Mouse (Mus musculus): ENCODE measurements around the gene Iqgap2. TPM values are rescaled to one million over a fixed set of nuclear protein-coding genes. Genes with fewer than 3 reads are reported as not detected.

Gene Iqgap2
- polyA plus RNA-seq, 1 experiment from 2014 or later: 3.9 TPM

DNA sequence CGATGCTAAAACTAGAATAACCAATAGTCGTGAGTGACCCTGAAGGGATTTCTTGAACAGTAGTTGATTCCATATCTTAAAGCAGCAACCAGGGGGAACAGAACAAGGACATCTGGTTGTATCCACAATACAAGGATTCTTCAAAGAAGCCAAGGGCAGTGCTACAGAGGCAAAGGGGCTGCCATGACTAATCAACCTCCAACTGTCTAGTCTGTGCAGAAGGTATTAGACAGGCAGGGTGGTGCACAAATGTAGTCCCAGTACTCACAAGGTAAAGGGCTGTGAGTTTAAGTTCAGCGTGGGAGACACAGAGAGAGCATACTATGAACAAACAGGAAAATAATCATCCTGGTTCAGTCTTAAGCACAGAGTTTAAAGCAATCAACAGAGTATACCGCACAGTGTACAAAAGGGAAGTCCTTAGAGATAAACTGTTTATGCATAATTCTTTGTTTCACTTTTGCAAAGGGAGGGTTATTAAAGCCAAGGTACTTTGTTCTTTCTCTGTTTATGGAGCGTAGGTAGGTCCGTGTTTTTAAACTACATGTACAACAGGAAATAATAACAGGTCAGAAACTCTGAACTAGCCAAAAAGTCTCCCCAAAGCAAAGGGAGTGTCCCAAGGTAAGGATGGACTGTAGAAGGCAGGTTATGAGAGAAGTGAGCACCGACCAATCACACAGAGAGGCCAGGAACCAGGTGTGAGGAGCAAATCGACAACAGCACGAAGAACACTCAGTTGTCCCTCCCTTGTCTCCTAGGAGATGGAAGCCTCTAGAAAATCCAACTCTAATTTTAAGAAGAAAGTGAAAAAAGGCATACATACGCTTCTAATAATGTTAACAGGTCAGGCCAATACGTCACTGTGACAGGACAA, 149.7 kb downstream of the Iqgap2 start:
- no peak overlapping the region for H3K27ac ChIP-seq (replicated peaks in 1 of 2; ENCODE audit: control insufficient read depth in 1 of 2, insufficient read depth in 1 of 2, low read depth in 2 of 2, low read length in 2 of 2)

DNA sequence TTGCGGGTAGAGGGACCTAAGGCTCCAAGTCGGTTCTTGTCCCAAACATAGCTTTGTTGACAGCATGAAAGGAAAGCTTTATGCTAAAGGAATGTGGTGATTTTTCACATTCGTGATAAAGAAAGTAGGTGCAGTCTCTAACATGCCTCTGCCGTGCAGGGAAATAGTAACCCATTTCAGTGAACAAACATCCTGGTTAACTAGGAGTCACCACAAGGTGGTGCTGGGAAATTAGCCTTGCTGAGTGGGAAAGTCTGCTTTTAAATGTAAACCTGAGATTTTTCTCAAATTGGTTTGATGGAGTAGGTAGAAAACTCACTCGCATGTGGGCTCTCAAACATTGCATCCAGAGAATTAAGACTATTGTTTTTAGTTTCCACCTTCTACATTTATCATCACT, 152.1 kb downstream of the Iqgap2 start:
- H3K4me2 ChIP-seq (ENCODE audit: low read length): no peak overlapping the region
- ATAC-seq (ENCODE audit: insufficient number of reproducible peaks, insufficient read depth, low FRiP score, low read depth): no peak

More for the DNA sequence above, 149.7 kb downstream of the Iqgap2 start:
- Histone ChIP-seq H3K4me1 (ENCODE audit: control insufficient read depth in 2 of 2, insufficient read depth in 2 of 2, low read length in 2 of 2) (peaks cover 0 to 2% of the 10 kb centered on the region in 2 experiments; a peak in 1 of 4 replicates), H3K9me3 (ENCODE audit: control insufficient read depth, low read length) (no peaks in the 10 kb centered on the region), H3K4me3 (ENCODE audit: control insufficient read depth in 1 of 2, insufficient read depth in 1 of 2, low read depth in 1 of 2, low read length in 2 of 2) (no peak overlapping the region), H3K9ac (ENCODE audit: low read length) (no peak overlapping the region), H3K4me2 (ENCODE audit: low read length) (no peak overlapping the region), H3K27me3 (ENCODE audit: control insufficient read depth, insufficient read depth, low read length) (no peaks in the 10 kb centered on the region), H3K36me3 (ENCODE audit: control insufficient read depth, insufficient read depth, low read length) (no peaks in the 10 kb centered on the region)
- 85% methylated on average over 11 of the region's 11 CpGs for WGBS
- no peak for ATAC-seq (ENCODE audit: insufficient number of reproducible peaks, insufficient read depth, low FRiP score, low read depth)

DNA sequence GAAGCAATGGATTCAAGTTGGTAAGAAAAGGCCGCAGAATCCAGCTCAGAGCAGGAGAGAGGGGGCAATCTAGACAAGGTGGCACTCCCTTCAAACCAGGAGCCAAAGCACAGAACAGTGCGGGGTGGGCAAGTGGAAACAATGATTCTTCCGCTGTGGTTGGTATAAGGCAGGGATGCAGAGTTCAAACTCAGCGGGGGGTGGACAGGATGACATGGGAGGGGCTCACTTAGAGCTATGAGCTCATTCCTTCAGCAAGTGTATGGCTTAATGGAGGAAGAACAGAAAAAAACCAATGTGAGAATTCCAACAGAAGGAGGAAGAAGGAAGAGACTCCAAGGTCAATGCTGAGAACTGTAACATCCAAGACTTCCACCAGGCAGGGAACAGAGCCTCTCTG, 161.2 kb downstream of the Iqgap2 start:
- WGBS: 85% methylated on average over 4 of the region's 4 CpGs
- Histone ChIP-seq H3K36me3 (ENCODE audit: control insufficient read depth, insufficient read depth, low read length) (no peaks in the 10 kb centered on the region), H3K9ac (ENCODE audit: low read length) (no peak overlapping the region), H3K27me3 (ENCODE audit: control insufficient read depth, insufficient read depth, low read length) (no peaks in the 10 kb centered on the region), H3K4me3 (ENCODE audit: control insufficient read depth in 1 of 2, insufficient read depth in 1 of 2, low read depth in 1 of 2, low read length in 2 of 2) (no peak overlapping the region), H3K27ac (replicated peaks in 1 of 2; ENCODE audit: control insufficient read depth in 1 of 2, insufficient read depth in 1 of 2, low read depth in 2 of 2, low read length in 2 of 2) (no peak overlapping the region), H3K4me1 (ENCODE audit: control insufficient read depth in 2 of 2, insufficient read depth in 2 of 2, low read length in 2 of 2) (peaks cover 2 to 4% of the 10 kb centered on the region in 2 experiments; a peak in 1 of 4 replicates), H3K9me3 (ENCODE audit: control insufficient read depth, low read length) (no peaks in the 10 kb centered on the region), H3K4me2 (ENCODE audit: low read length) (no peak overlapping the region)
- no peak for ATAC-seq (ENCODE audit: insufficient number of reproducible peaks, insufficient read depth, low FRiP score, low read depth)

More for the DNA sequence above, 152.1 kb downstream of the Iqgap2 start:
- H3K4me1 ChIP-seq (ENCODE audit: control insufficient read depth in 2 of 2, insufficient read depth in 2 of 2, low read length in 2 of 2): peaks cover 0 to 2% of the 10 kb centered on the region in 2 experiments; a peak in 1 of 4 replicates
- H3K27ac ChIP-seq (replicated peaks in 1 of 2; ENCODE audit: control insufficient read depth in 1 of 2, insufficient read depth in 1 of 2, low read depth in 2 of 2, low read length in 2 of 2): no peak overlapping the region
- no peak overlapping the region for H3K4me3 ChIP-seq (ENCODE audit: control insufficient read depth in 1 of 2, insufficient read depth in 1 of 2, low read depth in 1 of 2, low read length in 2 of 2)
- 56% methylated on average over 5 of the region's 5 CpGs for WGBS
- H3K9me3 ChIP-seq (ENCODE audit: control insufficient read depth, low read length): no peaks in the 10 kb centered on the region
- H3K36me3 ChIP-seq (ENCODE audit: control insufficient read depth, insufficient read depth, low read length): no peaks in the 10 kb centered on the region
- no peak overlapping the region for H3K9ac ChIP-seq (ENCODE audit: low read length)
- no peaks in the 10 kb centered on the region for H3K27me3 ChIP-seq (ENCODE audit: control insufficient read depth, insufficient read depth, low read length)

DNA sequence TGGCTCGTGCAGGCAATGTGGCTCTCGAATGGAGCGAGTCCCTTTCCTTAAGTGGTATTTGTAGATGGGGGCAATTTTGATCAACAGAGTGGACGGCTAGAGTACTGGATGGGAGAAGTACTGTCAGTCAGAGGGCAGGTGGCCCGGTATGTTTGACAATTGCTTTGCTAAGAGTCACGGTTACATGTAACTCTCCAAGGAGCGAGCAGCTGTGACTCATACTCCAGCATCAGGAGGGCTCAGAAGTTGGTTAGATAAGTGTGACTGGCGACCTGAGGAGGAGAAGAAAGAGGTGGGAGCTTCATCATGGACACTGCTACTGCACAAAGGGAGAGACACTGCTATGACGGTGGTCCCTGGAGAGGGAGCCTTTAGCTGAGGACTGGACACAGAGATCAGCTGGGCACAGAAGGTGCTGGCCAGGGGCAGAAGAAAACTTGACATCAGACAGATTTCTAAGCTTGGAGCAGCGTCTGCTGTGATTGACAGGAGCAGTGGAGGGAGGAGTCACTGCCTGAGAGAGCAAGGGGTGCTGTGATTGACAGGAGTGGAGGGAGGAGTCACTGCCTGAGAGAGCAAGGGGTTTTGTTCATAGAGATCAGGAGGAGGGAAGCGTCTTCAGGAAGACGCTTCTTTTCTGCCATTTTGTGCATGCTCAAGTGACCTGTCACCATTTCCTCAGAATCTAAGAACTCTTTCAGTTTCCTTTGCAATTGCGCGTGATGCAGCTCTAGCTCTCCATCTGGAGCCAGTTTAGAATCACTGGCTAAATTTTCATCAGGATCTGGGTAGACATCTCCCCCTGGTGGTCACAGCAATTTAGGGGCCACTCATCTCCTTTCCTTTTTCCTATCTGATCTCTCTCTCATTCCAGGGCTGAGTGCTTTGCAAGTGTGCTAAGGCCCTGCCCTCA, 172.1 kb downstream of the Iqgap2 start:
- WGBS: 40% methylated on average over 14 of the region's 14 CpGs
- H3K27me3 ChIP-seq (ENCODE audit: control insufficient read depth, insufficient read depth, low read length): no peaks in the 10 kb centered on the region
- no peaks in the 10 kb centered on the region for H3K36me3 ChIP-seq (ENCODE audit: control insufficient read depth, insufficient read depth, low read length)
- H3K27ac ChIP-seq (replicated peaks in 1 of 2; ENCODE audit: control insufficient read depth in 1 of 2, insufficient read depth in 1 of 2, low read depth in 2 of 2, low read length in 2 of 2): no peak overlapping the region
- H3K9ac ChIP-seq (ENCODE audit: low read length): no peak overlapping the region
- H3K4me3 ChIP-seq (ENCODE audit: control insufficient read depth in 1 of 2, insufficient read depth in 1 of 2, low read depth in 1 of 2, low read length in 2 of 2): peak overlapping the region; percentile 32 to 36
- peaks cover 4% of the 10 kb centered on the region in 2 experiments for H3K4me1 ChIP-seq (ENCODE audit: control insufficient read depth in 2 of 2, insufficient read depth in 2 of 2, low read length in 2 of 2)
- H3K4me2 ChIP-seq (ENCODE audit: low read length): peak overlapping the region; percentile 67
- H3K9me3 ChIP-seq (ENCODE audit: control insufficient read depth, low read length): no peaks in the 10 kb centered on the region
- no peak; the same call in 1 of the 2 replicates for ATAC-seq (ENCODE audit: insufficient number of reproducible peaks, insufficient read depth, low FRiP score, low read depth)

DNA sequence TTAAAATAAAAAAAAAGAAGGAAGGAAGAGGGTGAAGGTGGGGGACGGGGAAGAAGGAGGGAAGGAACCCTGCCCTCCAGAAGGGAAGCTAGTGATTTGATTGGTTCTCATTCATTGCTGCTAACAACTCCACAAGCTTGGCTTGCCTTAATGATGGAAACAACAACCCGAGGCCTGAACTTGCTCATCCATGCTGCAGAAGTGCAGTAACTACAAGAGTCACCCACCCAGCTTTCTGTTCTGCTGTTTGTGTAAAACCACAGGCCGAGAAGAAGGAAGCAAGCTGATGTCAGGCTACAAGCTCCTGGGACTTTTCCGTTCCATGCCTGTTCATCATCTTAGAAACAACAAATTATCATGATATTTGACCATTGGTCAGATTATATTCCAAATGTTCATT, 176.4 kb downstream of the Iqgap2 start:
- Histone ChIP-seq H3K27me3 (ENCODE audit: control insufficient read depth, insufficient read depth, low read length) (no peaks in the 10 kb centered on the region), H3K27ac (replicated peaks in 1 of 2; ENCODE audit: control insufficient read depth in 1 of 2, insufficient read depth in 1 of 2, low read depth in 2 of 2, low read length in 2 of 2) (no peak overlapping the region), H3K9me3 (ENCODE audit: control insufficient read depth, low read length) (no peaks in the 10 kb centered on the region), H3K4me3 (ENCODE audit: control insufficient read depth in 1 of 2, insufficient read depth in 1 of 2, low read depth in 1 of 2, low read length in 2 of 2) (no peak overlapping the region), H3K4me1 (ENCODE audit: control insufficient read depth in 2 of 2, insufficient read depth in 2 of 2, low read length in 2 of 2) (peaks cover 4% of the 10 kb centered on the region in 2 experiments), H3K9ac (ENCODE audit: low read length) (no peak overlapping the region), H3K4me2 (ENCODE audit: low read length) (no peak overlapping the region), H3K36me3 (ENCODE audit: control insufficient read depth, insufficient read depth, low read length) (no peaks in the 10 kb centered on the region)
- WGBS: 67% methylated on average over 4 of the region's 4 CpGs
- no peak for ATAC-seq (ENCODE audit: insufficient number of reproducible peaks, insufficient read depth, low FRiP score, low read depth)

DNA sequence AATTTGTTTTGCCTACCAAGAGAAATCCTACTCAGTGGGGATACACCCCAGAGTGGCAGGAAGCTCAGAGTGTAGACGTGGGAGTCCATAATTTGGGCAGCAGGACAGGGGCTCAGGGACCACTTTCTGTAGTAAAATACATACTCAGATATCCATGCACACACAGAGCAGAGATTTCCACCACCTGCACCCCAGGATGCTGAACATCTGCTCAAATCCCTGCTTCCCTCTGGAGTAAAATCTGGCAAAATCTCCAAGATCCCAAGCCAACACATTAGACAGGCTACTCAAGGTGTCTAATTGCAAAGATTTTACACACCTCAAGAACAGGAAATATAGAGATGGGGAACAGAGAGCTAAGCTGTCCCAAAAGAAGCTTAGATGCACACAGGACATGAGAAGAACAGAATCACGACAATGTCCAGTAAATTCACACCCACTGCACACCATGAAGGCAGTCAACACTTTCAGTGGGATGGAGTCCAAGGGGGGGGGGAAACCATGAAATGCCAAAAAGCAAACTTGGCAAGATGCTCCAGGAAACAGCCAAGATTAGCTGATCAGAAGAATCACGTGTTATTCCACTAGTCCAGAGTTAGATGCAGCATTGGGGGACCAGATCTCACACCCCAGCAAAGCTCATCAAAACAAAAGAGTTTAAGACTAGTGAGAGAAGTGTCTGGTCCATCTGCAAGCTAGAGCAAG, 177.3 kb downstream of the Iqgap2 start:
- no peaks in the 10 kb centered on the region for H3K36me3 ChIP-seq (ENCODE audit: control insufficient read depth, insufficient read depth, low read length)

More for the DNA sequence above, 177.3 kb downstream of the Iqgap2 start:
- Histone ChIP-seq H3K27me3 (ENCODE audit: control insufficient read depth, insufficient read depth, low read length) (no peaks in the 10 kb centered on the region), H3K4me3 (ENCODE audit: control insufficient read depth in 1 of 2, insufficient read depth in 1 of 2, low read depth in 1 of 2, low read length in 2 of 2) (no peak overlapping the region), H3K9ac (ENCODE audit: low read length) (no peak overlapping the region), H3K4me1 (ENCODE audit: control insufficient read depth in 2 of 2, insufficient read depth in 2 of 2, low read length in 2 of 2) (peaks cover under 1% of the 10 kb centered on the region in 2 experiments; a peak in 3 of 4 replicates), H3K27ac (replicated peaks in 1 of 2; ENCODE audit: control insufficient read depth in 1 of 2, insufficient read depth in 1 of 2, low read depth in 2 of 2, low read length in 2 of 2) (no peak overlapping the region), H3K4me2 (ENCODE audit: low read length) (no peak overlapping the region), H3K9me3 (ENCODE audit: control insufficient read depth, low read length) (no peaks in the 10 kb centered on the region)
- 51% methylated on average over 3 of the region's 3 CpGs for whole genome bisulfite sequencing
- ATAC-seq (ENCODE audit: insufficient number of reproducible peaks, insufficient read depth, low FRiP score, low read depth): no peak
